22 mouse cellular contexts compared by ENCODE assay signal in genomic region chr11:115618001-115618400, GRCm38 (mm10). TPM values are rescaled to one million over a fixed set of nuclear protein-coding genes. Genes with fewer than 3 reads are reported as not detected.
A peak's percentile ranks its signal among the peaks of the same experiment; 100 is the strongest.
DNase-seq lines count a peak whose midpoint lies in the region; ATAC-seq and TF ChIP-seq lines count a peak whose summit lies in the region.
"Had no signal": no experiment of that assay in that cellular context is flagged by ENCODE, and none has a peak within 500 bp of the region (broad histone marks: within the 10 kb centered on the region; RNA-seq: fewer than 3 reads in every experiment).

No protein-coding gene starts in this region.

- no peak for TF ChIP-seq EP300 in CH12.LX (IDR thresholded peaks at IDR 0.05; ENCODE audit: low read length)

- H3K4me3 ChIP-seq in kidney, embryonic 15.5 days (replicated peaks) = no peak overlapping the region
- no peak overlapping the region for H3K4me3 ChIP-seq in CH12.LX (replicated peaks in 1 of 3; ENCODE audit: low read depth in 2 of 3, low read length in 2 of 3, poor library complexity in 1 of 3)
- H3K4me3 ChIP-seq in E14TG2a.4 (replicated peaks; ENCODE audit: low read length) = peak overlapping the region; percentile 91
- no peak overlapping the region for H3K4me3 ChIP-seq in forebrain, embryonic 12.5 days (replicated peaks)
- H3K4me3 ChIP-seq: embryonic facial prominence, embryonic 15.5 days; erythroblast, embryonic 14.5 days; forebrain, embryonic 10.5 days; heart, embryonic 10.5 days; hindbrain, embryonic 13.5 days had no signal

- TF ChIP-seq CTCF in CH12.LX (conservative IDR thresholded peaks at IDR 0.05 in 1 of 2, IDR thresholded peaks at IDR 0.05 in 1 of 2; ENCODE audit: low read depth in 2 of 2, low read length in 2 of 2) = no peak
- TF ChIP-seq CTCF in E14TG2a.4 (conservative IDR thresholded peaks at IDR 0.05; ENCODE audit: low read length) = no peak

- H3K4me1 ChIP-seq in kidney, embryonic 15.5 days = peaks cover 32% of the 10 kb centered on the region
- H3K4me1 ChIP-seq in CH12.LX (ENCODE audit: control insufficient read depth in 1 of 2, insufficient read depth in 2 of 2) (peaks cover 26 to 94% of the 10 kb centered on the region in 2 experiments), E14TG2a.4 (replicated peaks; ENCODE audit: low read depth, low read length) (peaks cover 87% of the 10 kb centered on the region)
- peaks cover 6% of the 10 kb centered on the region for H3K4me1 ChIP-seq in forebrain, embryonic 12.5 days

- no peak for ATAC-seq in kidney, embryonic 15.5 days (replicated peaks; ENCODE audit: low FRiP score)
- ATAC-seq in forebrain, embryonic 12.5 days (ENCODE audit: low FRiP score) = no peak
- ATAC-seq: activated CD4-positive, CD25-positive, alpha-beta regulatory T cell, adult 4 months; forebrain, embryonic 16.5 days; hindbrain, postnatal 0 days; Patski had no signal

- no peak for TF ChIP-seq RAD21 in CH12.LX (IDR thresholded peaks at IDR 0.05; ENCODE audit: low read depth, low read length)

- H3K36me3 ChIP-seq in kidney, embryonic 15.5 days = peaks cover 72% of the 10 kb centered on the region
- H3K36me3 ChIP-seq in CH12.LX (replicated peaks in 1 of 2; ENCODE audit: control insufficient read depth in 1 of 2, insufficient read depth in 1 of 2, low read length in 1 of 2) = peaks cover 89 to 95% of the 10 kb centered on the region in 2 experiments
- peaks cover 68% of the 10 kb centered on the region for H3K36me3 ChIP-seq in E14TG2a.4 (ENCODE audit: insufficient read depth, low read length)
- H3K36me3 ChIP-seq in forebrain, embryonic 12.5 days (replicated peaks) = peaks cover 46% of the 10 kb centered on the region

- H3K4me2 ChIP-seq in kidney, embryonic 15.5 days = no peak overlapping the region
- H3K4me2 ChIP-seq in CH12.LX (ENCODE audit: insufficient read depth, low read depth, poor library complexity, severe bottlenecking) = no peak overlapping the region
- no peak overlapping the region for H3K4me2 ChIP-seq in forebrain, embryonic 12.5 days
- H3K4me2 ChIP-seq: embryonic facial prominence, embryonic 15.5 days; hindbrain, embryonic 13.5 days had no signal

- dilution Hi-C loops in CH12.LX (cut with MboI; ENCODE audit: extremely low pct_ligation_motif_present, extremely low pct_unique_long_range_greater_than_20kb, low sequenced_read_pairs) = no loop called here

- peaks cover 51% of the 10 kb centered on the region for H3K79me2 ChIP-seq in CH12.LX (replicated peaks; ENCODE audit: control insufficient read depth, extremely low read depth, insufficient read depth, poor library complexity, severe bottlenecking)

- H3K9me3 ChIP-seq in kidney, embryonic 15.5 days (replicated peaks) = no peaks in the 10 kb centered on the region
- H3K9me3 ChIP-seq in CH12.LX (replicated peaks; ENCODE audit: low read length) (no peaks in the 10 kb centered on the region), E14TG2a.4 (ENCODE audit: low read length) (no peaks in the 10 kb centered on the region)
- no peaks in the 10 kb centered on the region for H3K9me3 ChIP-seq in forebrain, embryonic 12.5 days
- H3K9me3 ChIP-seq: embryonic facial prominence, embryonic 15.5 days; forebrain, embryonic 10.5 days; heart, embryonic 10.5 days; hindbrain, embryonic 13.5 days had no signal

- no peaks in the 10 kb centered on the region for H3K27me3 ChIP-seq in kidney, embryonic 15.5 days
- no peaks in the 10 kb centered on the region for H3K27me3 ChIP-seq in CH12.LX (replicated peaks)
- no peaks in the 10 kb centered on the region for H3K27me3 ChIP-seq in E14TG2a.4 (ENCODE audit: insufficient read depth, low read length)
- peaks cover 5% of the 10 kb centered on the region; the same call in 1 of the 2 replicates for H3K27me3 ChIP-seq in forebrain, embryonic 12.5 days
- H3K27me3 ChIP-seq: embryonic facial prominence, embryonic 15.5 days; Patski had no signal

- TF ChIP-seq POLR2A in CH12.LX (IDR thresholded peaks at IDR 0.05; ENCODE audit: low read depth, low read length) = 0 out of 2 replicates have a peak, but pooled peaks have one; percentile 11

- WGBS in kidney, embryonic 15.5 days = 83% methylated on average over 2 of the region's 2 CpGs
- WGBS in forebrain, embryonic 12.5 days = 69% methylated on average over 2 of the region's 2 CpGs

- no peak overlapping the region for H3K9ac ChIP-seq in kidney, embryonic 15.5 days
- no peak overlapping the region for H3K9ac ChIP-seq in CH12.LX (ENCODE audit: insufficient read depth, low read depth)
- H3K9ac ChIP-seq in forebrain, embryonic 12.5 days = no peak overlapping the region
- H3K9ac ChIP-seq: embryonic facial prominence, embryonic 15.5 days; hindbrain, embryonic 13.5 days had no signal

- DNase-seq in kidney, adult 9 months = peak; percentile 69
- no peak for DNase-seq in CH12.LX (ENCODE audit: extremely low read depth)
- DNase-seq in yolk sac, embryonic 10.5 days (ENCODE audit: low spot score) = peak; percentile 38
- DNase-seq: adrenal gland, postnatal 25 days; cerebellum, adult 2 months; cerebellum, postnatal 10 days; embryo, embryonic 11 days; gastrocnemius, postnatal 10 days; heart, adult 18-20 months; heart, postnatal 10 days had no signal

- H3K27ac ChIP-seq in kidney, embryonic 15.5 days = no peak overlapping the region
- no peak overlapping the region for H3K27ac ChIP-seq in CH12.LX (ENCODE audit: insufficient read depth, low read depth)
- no peak overlapping the region for H3K27ac ChIP-seq in forebrain, embryonic 12.5 days
- H3K27ac ChIP-seq: embryonic facial prominence, embryonic 15.5 days; forebrain, embryonic 10.5 days; hindbrain, embryonic 13.5 days; hindbrain, postnatal 0 days had no signal

- in situ Hi-C loops in CH12.LX (cut with MboI; ENCODE audit: low pct_ligation_motif_present, low pct_unique_long_range_greater_than_20kb, low sequenced_read_pairs) = loop anchor here (25.0 kb wide), 1 partner anchor 394 kb away; the partner anchor contains the start of gene Galk1

TF ChIP-seq in CH12.LX, 34 proteins besides CTCF, POLR2A, EP300 and RAD21:
- TF ChIP-seq TCF12 (IDR thresholded peaks at IDR 0.05; ENCODE audit: low read depth, low read length) (no peak), ZMIZ1 (IDR thresholded peaks at IDR 0.05; ENCODE audit: low read depth, low read length) (no peak), KAT2A (IDR thresholded peaks at IDR 0.05; ENCODE audit: insufficient replicate concordance, low read length) (no peak), ZNF384 (IDR thresholded peaks at IDR 0.05; ENCODE audit: low read depth, low read length) (no peak), RCOR1 (conservative IDR thresholded peaks at IDR 0.05; ENCODE audit: low read depth, low read length) (no peak), TBP (conservative IDR thresholded peaks at IDR 0.05; ENCODE audit: low read depth, low read length) (no peak), BHLHE40 (IDR thresholded peaks at IDR 0.05; ENCODE audit: low read depth, low read length) (no peak)

RNA-seq across cellular contexts. Expression of gene Mif4gd, which starts 5.2 kb away (rescaled TPM):
- polyA plus RNA-seq in kidney, embryonic 15.5 days (2015; fragmentation: Nextera tagmentation; extraction: Ambion mirVana) = 35.8 and 37.6 TPM in 2 replicates
- total RNA-seq in CH12.LX (2012; rRNA removed) = 143 and 177 TPM in 2 replicates
- 160 and 174 TPM in 2 replicates for total RNA-seq in CH12.LX (2014; rRNA removed)
- 131 and 143 TPM in 2 replicates for polyA plus RNA-seq in CH12.LX (2012; ENCODE audit: insufficient read length, low read depth)
- 15.2 and 16.5 TPM in 2 replicates for polyA plus RNA-seq in forebrain, embryonic 12.5 days (2016; fragmentation: Nextera tagmentation; extraction: Ambion mirVana)

RNA-seq across cellular contexts. Expression of gene Slc25a19, which starts 10.1 kb away (rescaled TPM):
- 45.8 and 48.3 TPM in 2 replicates for polyA plus RNA-seq in kidney, embryonic 15.5 days (2015; fragmentation: Nextera tagmentation; extraction: Ambion mirVana)
- 277 and 312 TPM in 2 replicates for total RNA-seq in CH12.LX (2012; rRNA removed)
- 278 and 294 TPM in 2 replicates for total RNA-seq in CH12.LX (2014; rRNA removed)
- 374 and 398 TPM in 2 replicates for polyA plus RNA-seq in CH12.LX (2012; ENCODE audit: insufficient read length, low read depth)
- 28.4 and 29.7 TPM in 2 replicates for polyA plus RNA-seq in forebrain, embryonic 12.5 days (2016; fragmentation: Nextera tagmentation; extraction: Ambion mirVana)

RNA-seq across cellular contexts. Expression of gene Gga3, which starts 14.2 kb away (rescaled TPM):
- 18.5 and 20.7 TPM in 2 replicates for polyA plus RNA-seq in kidney, embryonic 15.5 days (2015; fragmentation: Nextera tagmentation; extraction: Ambion mirVana)
- total RNA-seq in CH12.LX (2012; rRNA removed) (18.7 and 22.6 TPM in 2 replicates), CH12.LX (2014; rRNA removed) (7.7 TPM in 2 replicates)
- 37.2 and 39.8 TPM in 2 replicates for polyA plus RNA-seq in CH12.LX (2012; ENCODE audit: insufficient read length, low read depth)
- 32.3 and 35.1 TPM in 2 replicates for polyA plus RNA-seq in forebrain, embryonic 12.5 days (2016; fragmentation: Nextera tagmentation; extraction: Ambion mirVana)

RNA-seq across cellular contexts. Expression of gene Mrps7, which starts 14.3 kb away (rescaled TPM):
- 102 and 103 TPM in 2 replicates for polyA plus RNA-seq in kidney, embryonic 15.5 days (2015; fragmentation: Nextera tagmentation; extraction: Ambion mirVana)
- total RNA-seq in CH12.LX (2012; rRNA removed) (172 and 217 TPM in 2 replicates), CH12.LX (2014; rRNA removed) (154 and 168 TPM in 2 replicates)
- polyA plus RNA-seq in CH12.LX (2012; ENCODE audit: insufficient read length, low read depth) = 157 and 184 TPM in 2 replicates
- 87.4 and 89.5 TPM in 2 replicates for polyA plus RNA-seq in forebrain, embryonic 12.5 days (2016; fragmentation: Nextera tagmentation; extraction: Ambion mirVana)

RNA-seq across cellular contexts. Expression of gene Nup85, which starts 53.8 kb away (rescaled TPM):
- 174 and 190 TPM in 2 replicates for polyA plus RNA-seq in kidney, embryonic 15.5 days (2015; fragmentation: Nextera tagmentation; extraction: Ambion mirVana)
- total RNA-seq in CH12.LX (2012; rRNA removed) (290 and 340 TPM in 2 replicates), CH12.LX (2014; rRNA removed) (282 and 305 TPM in 2 replicates)
- polyA plus RNA-seq in CH12.LX (2012; ENCODE audit: insufficient read length, low read depth) = 326 and 368 TPM in 2 replicates
- polyA plus RNA-seq in forebrain, embryonic 12.5 days (2016; fragmentation: Nextera tagmentation; extraction: Ambion mirVana) = 194 and 199 TPM in 2 replicates
